Comparison of ENCODE assay signal across 15 mouse cellular contexts in the genomic region with DNA sequence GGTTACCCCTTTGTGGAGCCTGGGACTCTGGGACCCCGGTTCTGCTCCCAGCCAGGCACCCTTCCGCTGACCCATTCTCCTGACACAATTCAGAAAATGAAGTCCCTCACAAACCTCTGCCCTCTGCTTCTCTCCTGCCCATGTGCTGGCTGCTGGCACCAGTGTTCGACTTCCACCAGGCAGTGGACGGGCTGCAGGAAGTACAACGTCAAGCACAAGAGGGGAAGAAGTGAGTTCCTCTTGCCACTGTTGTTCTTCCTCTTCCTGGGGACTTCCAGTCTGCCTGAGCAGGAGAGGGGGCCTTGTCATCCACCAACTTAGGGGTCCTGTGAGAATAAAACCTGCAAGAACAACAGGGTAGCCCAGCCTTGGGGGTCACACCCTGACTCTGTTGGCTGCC. TPM values are rescaled to one million over a fixed set of nuclear protein-coding genes. Genes with fewer than 3 reads are reported as not detected.
A peak's percentile ranks its signal among the peaks of the same experiment; 100 is the strongest.
DNase-seq lines count a peak whose midpoint lies in the region; ATAC-seq and TF ChIP-seq lines count a peak whose summit lies in the region.
"Had no signal": no experiment of that assay in that cellular context is flagged by ENCODE, and none has a peak within 500 bp of the region (broad histone marks: within the 10 kb centered on the region; RNA-seq: fewer than 3 reads in every experiment).

No protein-coding gene starts in this region.

- no peak for TF ChIP-seq CTCF in gastrocnemius, adult 2 months (IDR thresholded peaks at IDR 0.05)
- no peak for TF ChIP-seq CTCF in liver, embryonic 14.5 days (IDR thresholded peaks at IDR 0.05; ENCODE audit: low read depth)

- no peak for DNase-seq in gastrocnemius, adult 2 months
- no peak for DNase-seq in gastrocnemius, adult 18-20 months (ENCODE audit: low spot score)
- DNase-seq in lung, postnatal 25 days (ENCODE audit: low spot score): peak; percentile 39
- DNase-seq in lung, postnatal 14 days: no peak
- DNase-seq in liver, embryonic 14.5 days (ENCODE audit: low read depth in 3 of 3, low spot score in 3 of 3): no peak
- no peak for DNase-seq in cerebellum, postnatal 10 days
- DNase-seq in left cerebral cortex, postnatal 25 days (ENCODE audit: low spot score in 2 of 2): no peak
- DNase-seq: adrenal gland, adult 8-10 months had no signal

- no peaks in the 10 kb centered on the region for H3K27me3 ChIP-seq in liver, embryonic 14.5 days (ENCODE audit: control insufficient read depth, insufficient read depth, low read length)
- H3K27me3 ChIP-seq: forebrain, embryonic 13.5 days; heart, embryonic 13.5 days; hindbrain, embryonic 12.5 days; neural tube, embryonic 15.5 days had no signal

- 34% methylated on average over 5 of the region's 5 CpGs for WGBS in liver, embryonic 14.5 days (ENCODE audit: insufficient replicate concordance)

- TF ChIP-seq EP300 in liver, embryonic 14.5 days (IDR thresholded peaks at IDR 0.05; ENCODE audit: low read depth): no peak

- ATAC-seq in liver, embryonic 14.5 days (ENCODE audit: insufficient read depth): no peak
- ATAC-seq in neutrophil, adult 5-6 weeks (ENCODE audit: extremely low read depth, insufficient number of reproducible peaks, low FRiP score, poor library complexity, severe bottlenecking): peak; percentile 33; the same call in 1 of the 2 replicates
- ATAC-seq: forebrain, embryonic 13.5 days; intestine, embryonic 16.5 days had no signal

- H3K36me3 ChIP-seq in liver, embryonic 14.5 days (replicated peaks; ENCODE audit: control insufficient read depth, insufficient read depth, low read depth): no peaks in the 10 kb centered on the region
- H3K36me3 ChIP-seq: hindbrain, embryonic 12.5 days; neural tube, embryonic 15.5 days had no signal

- H3K27ac ChIP-seq in gastrocnemius, adult 2 months: peak overlapping the region; percentile 99
- no peak overlapping the region for H3K27ac ChIP-seq in liver, embryonic 14.5 days
- H3K27ac ChIP-seq: forebrain, embryonic 13.5 days; heart, embryonic 13.5 days; hindbrain, embryonic 12.5 days; neural tube, embryonic 15.5 days had no signal

- H3K9me3 ChIP-seq in liver, embryonic 14.5 days (ENCODE audit: control insufficient read depth, low read length): no peaks in the 10 kb centered on the region
- H3K9me3 ChIP-seq: forebrain, embryonic 13.5 days; heart, embryonic 13.5 days; hindbrain, embryonic 12.5 days; megakaryocyte, embryonic 14.5 days; neural tube, embryonic 15.5 days had no signal

- 0 out of 2 replicates have a peak overlapping the region, but pooled peaks have one; percentile 3 for H3K4me2 ChIP-seq in liver, embryonic 14.5 days (ENCODE audit: low read depth)
- H3K4me2 ChIP-seq: forebrain, embryonic 13.5 days; heart, embryonic 13.5 days; hindbrain, embryonic 12.5 days; neural tube, embryonic 15.5 days had no signal

- intact Hi-C loops in gastrocnemius, adult 2 months (cut with DNase I): no loop called here
- intact Hi-C loops in left cerebral cortex, postnatal 25 days (cut with DNase I): no loop called here

- H3K4me1 ChIP-seq in liver, embryonic 14.5 days (replicated peaks; ENCODE audit: control insufficient read depth in 2 of 2, insufficient read depth in 2 of 2, low read length in 1 of 2): peaks cover 5 to 25% of the 10 kb centered on the region in 2 experiments; a peak in 3 of 4 replicates

- H3K9ac ChIP-seq in liver, embryonic 14.5 days (replicated peaks): no peak overlapping the region
- H3K9ac ChIP-seq: forebrain, embryonic 13.5 days; heart, embryonic 13.5 days; neural tube, embryonic 15.5 days had no signal

- peak overlapping the region; percentile 17; the same call in 1 of the 2 replicates for H3K4me3 ChIP-seq in gastrocnemius, adult 2 months
- H3K4me3 ChIP-seq in liver, embryonic 14.5 days (ENCODE audit: insufficient read depth in 1 of 2, low read depth in 2 of 2, low read length in 2 of 2): no peak overlapping the region
- H3K4me3 ChIP-seq: forebrain, embryonic 13.5 days; heart, embryonic 13.5 days; hindbrain, embryonic 12.5 days; neural tube, embryonic 15.5 days had no signal

RNA-seq across cellular contexts. Expression of a gene that starts 11.6 kb away (rescaled TPM):
- 10 to 100 TPM; 18.6 to 25.3 TPM for total RNA-seq in gastrocnemius, adult 2 months (2021)
- 10 to 100 TPM; 21.6 to 22.7 TPM for total RNA-seq in gastrocnemius, adult 18-20 months (2021)
- polyA plus RNA-seq in liver, embryonic 14.5 days (2012; rRNA removed): 64.0 and 70.6 TPM in 2 replicates
- 157 and 165 TPM in 2 replicates for polyA plus RNA-seq in liver, embryonic 14.5 days (2014; fragmentation: Nextera tagmentation; extraction: Ambion mirVana)
- 45.4 and 52.7 TPM in 2 replicates for total RNA-seq in neutrophil, adult 5-6 weeks (2017)
- total RNA-seq in left cerebral cortex, postnatal 25 days (2021): 10 to 100 TPM; 17.4 to 18.8 TPM

RNA-seq across cellular contexts. Expression of a gene that starts 13.1 kb away (rescaled TPM):
- 1,000 to 10,000 TPM; 1,028 to 1,061 TPM for total RNA-seq in gastrocnemius, adult 2 months (2021)
- 1,000 to 10,000 TPM in 1 of 2 experiments, 100 to 1,000 TPM in 1; 975 to 1,075 TPM for total RNA-seq in gastrocnemius, adult 18-20 months (2021)
- 3.7 and 5.4 TPM in 2 replicates for polyA plus RNA-seq in liver, embryonic 14.5 days (2012; rRNA removed)
- polyA plus RNA-seq in liver, embryonic 14.5 days (2014; fragmentation: Nextera tagmentation; extraction: Ambion mirVana): 7.6 and 8.5 TPM in 2 replicates
- 39.0 and 45.2 TPM in 2 replicates for total RNA-seq in neutrophil, adult 5-6 weeks (2017)
- total RNA-seq in left cerebral cortex, postnatal 25 days (2021): 10 to 100 TPM; 16.4 to 18.2 TPM

RNA-seq across cellular contexts. Expression of a gene that starts 41.8 kb away (rescaled TPM):
- 10 to 100 TPM; 50.9 to 59.3 TPM for total RNA-seq in gastrocnemius, adult 2 months (2021)
- total RNA-seq in gastrocnemius, adult 18-20 months (2021): 10 to 100 TPM; 44.7 to 49.5 TPM
- 33.6 and 41.2 TPM in 2 replicates for polyA plus RNA-seq in liver, embryonic 14.5 days (2012; rRNA removed)
- 9.9 and 17.2 TPM in 2 replicates for polyA plus RNA-seq in liver, embryonic 14.5 days (2014; fragmentation: Nextera tagmentation; extraction: Ambion mirVana)
- total RNA-seq in neutrophil, adult 5-6 weeks (2017): 197 and 218 TPM in 2 replicates
- 100 to 1,000 TPM; 138 to 140 TPM for total RNA-seq in left cerebral cortex, postnatal 25 days (2021)

RNA-seq across cellular contexts. Expression of a gene that starts 44.3 kb away (rescaled TPM):
- 10 to 100 TPM in 1 of 2 experiments, 1 to 10 TPM in 1; 8.2 to 13.0 TPM for total RNA-seq in gastrocnemius, adult 2 months (2021)
- 10 to 100 TPM in 1 of 2 experiments, 1 to 10 TPM in 1; 7.7 to 11.0 TPM for total RNA-seq in gastrocnemius, adult 18-20 months (2021)
- polyA plus RNA-seq in liver, embryonic 14.5 days (2012; rRNA removed): 4.8 and 6.2 TPM in 2 replicates
- polyA plus RNA-seq in liver, embryonic 14.5 days (2014; fragmentation: Nextera tagmentation; extraction: Ambion mirVana): 2.0 and 2.1 TPM in 2 replicates
- total RNA-seq in neutrophil, adult 5-6 weeks (2017): 5.8 and 6.5 TPM in 2 replicates
- 100 to 1,000 TPM; 108 to 155 TPM for total RNA-seq in left cerebral cortex, postnatal 25 days (2021)

RNA-seq across cellular contexts. Expression of a gene that starts 45.7 kb away (rescaled TPM):
- total RNA-seq in gastrocnemius, adult 2 months (2021): under 1 TPM; 0.64 to 0.81 TPM
- under 1 TPM; 0.59 to 0.90 TPM for total RNA-seq in gastrocnemius, adult 18-20 months (2021)
- polyA plus RNA-seq in liver, embryonic 14.5 days (2012; rRNA removed): 0.69 and 0.74 TPM in 2 replicates
- polyA plus RNA-seq in liver, embryonic 14.5 days (2014; fragmentation: Nextera tagmentation; extraction: Ambion mirVana): 0.64 and 1.1 TPM in 2 replicates
- 13.4 and 15.0 TPM in 2 replicates for total RNA-seq in neutrophil, adult 5-6 weeks (2017)
- total RNA-seq in left cerebral cortex, postnatal 25 days (2021): 1 to 10 TPM in 1 of 2 experiments, under 1 TPM in 1; 0.76 to 1.3 TPM

Comparison
In these comparisons a context has a peak if more than half of its experiments do, and no peak if none do; other contexts are left out.
1. RNA of a gene that starts 13.1 kb away (total RNA-seq): 975 to 1,075 TPM in gastrocnemius, adult 18-20 months and 1,028 to 1,061 TPM in gastrocnemius, adult 2 months; 39.0 to 45.2 TPM in neutrophil, adult 5-6 weeks and 16.4 to 18.2 TPM in left cerebral cortex, postnatal 25 days; every median in the first group is over 10 times any median in the second.